Mouse (Mus musculus) testis, postnatal 10 days (tissue): ENCODE results near the gene Atp6v0a2.

ENCODE experiments used
- DNase-seq: peaks from one replicate; pipeline ENCODE4 v3.0.0; 2021; ENCODE audit warnings: low spot score

The Atp6v0a2 gene

GRCm38 (mm10) chr5:124637300-124637699 lies 8.9 kb downstream of the Atp6v0a2 start:
- no peak for DNase-seq

- DNase-seq = no peak
Measured at GRCm38 (mm10) chr5:124637836-124638235, 9.5 kb downstream of the Atp6v0a2 start.

- no peak for DNase-seq
Measured at GRCm38 (mm10) chr5:124713741-124714140, 85.4 kb downstream of the Atp6v0a2 start.

- no peak for DNase-seq
Measured at GRCm38 (mm10) chr5:124715135-124715534, 86.8 kb downstream of the Atp6v0a2 start.

- DNase-seq = no peak
Measured at GRCm38 (mm10) chr5:124717969-124718368, 89.6 kb downstream of the Atp6v0a2 start.

- no peak for DNase-seq
Measured at GRCm38 (mm10) chr5:124718396-124718795, 90.0 kb downstream of the Atp6v0a2 start.

GRCm38 (mm10) chr5:124723125-124723524 lies 94.7 kb downstream of the Atp6v0a2 start:
- no peak for DNase-seq

GRCm38 (mm10) chr5:124724997-124725396 lies 96.6 kb downstream of the Atp6v0a2 start, which contains the start of gene Dnah10:
Gene Dnah10 (plus strand): TSS chr5:124725085.
- DNase-seq = no peak

- DNase-seq = no peak
Measured at GRCm38 (mm10) chr5:124729662-124730206, 101.4 kb downstream of the Atp6v0a2 start.

GRCm38 (mm10) chr5:124733961-124734360 lies 105.6 kb downstream of the Atp6v0a2 start:
- DNase-seq = no peak

- DNase-seq = no peak
Measured at GRCm38 (mm10) chr5:124741898-124742599, 113.7 kb downstream of the Atp6v0a2 start.

GRCm38 (mm10) chr5:124743841-124744240 lies 115.5 kb downstream of the Atp6v0a2 start:
- no peak for DNase-seq

GRCm38 (mm10) chr5:124746220-124746619 lies 117.8 kb downstream of the Atp6v0a2 start:
- DNase-seq = no peak

- DNase-seq = no peak
Measured at GRCm38 (mm10) chr5:124748296-124748695, 119.9 kb downstream of the Atp6v0a2 start.

GRCm38 (mm10) chr5:124751656-124752055 lies 123.3 kb downstream of the Atp6v0a2 start:
- DNase-seq = no peak

- no peak for DNase-seq
Measured at GRCm38 (mm10) chr5:124761011-124761410, 132.6 kb downstream of the Atp6v0a2 start.

GRCm38 (mm10) chr5:124761787-124762186 lies 133.4 kb downstream of the Atp6v0a2 start:
- DNase-seq = no peak
